Mouse (Mus musculus) frontal cortex, postnatal 36 days (tissue): ENCODE data around the gene Ankrd60.

Experiments used
- DNase-seq, 2 experiments: peaks; one replicate each; pipeline ENCODE4 v3.0.0; 2022; ENCODE audit warnings: low spot score in 2 of 2

Gene Ankrd60

GRCm38 (mm10) chr2:173584361-173584760, 6.2 kb upstream of the Ankrd60 start:
- no peak for DNase-seq

- DNase-seq, result peak in 1 of 2 experiments; percentile 20
These were observed 5.3 kb upstream of the Ankrd60 start for GRCm38 (mm10) chr2:173583455-173583854.

DNA sequence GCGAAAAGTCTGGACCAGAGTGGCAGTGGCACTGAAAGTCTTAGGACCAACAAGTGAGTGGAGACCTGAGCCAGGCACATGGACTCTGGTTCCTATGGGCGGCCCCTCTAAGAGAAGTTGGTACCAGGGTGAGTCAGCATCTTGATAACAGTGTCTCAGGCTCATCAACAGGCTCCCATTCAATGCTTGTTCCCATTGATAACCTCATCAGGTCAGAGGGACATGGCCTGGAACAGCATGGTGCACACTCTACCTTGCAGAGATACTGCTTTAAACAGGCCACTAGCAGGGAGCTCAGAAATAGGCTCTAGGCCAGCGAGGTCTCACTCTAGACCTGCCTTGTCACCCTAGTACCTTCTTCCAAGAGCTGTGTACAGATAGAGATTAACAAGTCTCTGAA, 4.7 kb upstream of the Ankrd60 start:
- no peak for DNase-seq

DNA sequence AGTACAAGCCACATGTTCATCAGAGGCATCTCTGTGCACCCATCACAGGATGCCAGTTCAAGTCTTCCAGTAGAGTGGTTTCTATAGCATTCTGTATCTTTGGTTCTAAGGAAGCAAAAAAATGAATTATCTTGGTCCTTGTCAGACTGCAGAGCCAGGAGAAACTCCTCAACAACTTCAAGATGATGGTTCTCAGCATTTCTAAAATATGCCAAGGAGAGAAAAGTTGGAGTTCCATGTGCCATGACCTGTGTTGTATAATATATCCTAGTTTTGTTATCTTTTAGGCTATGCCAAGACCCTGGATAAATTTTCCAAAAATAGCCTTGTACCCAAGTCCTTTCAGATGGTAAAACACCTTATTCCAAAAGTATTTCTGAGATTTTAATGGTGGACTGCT, 2.9 kb upstream of the Ankrd60 start:
- DNase-seq, result no peak

GRCm38 (mm10) chr2:173578595-173578994, 430 bp upstream of the Ankrd60 start:
- no peak for DNase-seq

GRCm38 (mm10) chr2:173564179-173564578, 14.0 kb downstream of the Ankrd60 start:
- DNase-seq, result no peak

GRCm38 (mm10) chr2:173563336-173563735, 14.8 kb downstream of the Ankrd60 start:
- DNase-seq, result peak in 1 of 2 experiments; percentile 44

DNA sequence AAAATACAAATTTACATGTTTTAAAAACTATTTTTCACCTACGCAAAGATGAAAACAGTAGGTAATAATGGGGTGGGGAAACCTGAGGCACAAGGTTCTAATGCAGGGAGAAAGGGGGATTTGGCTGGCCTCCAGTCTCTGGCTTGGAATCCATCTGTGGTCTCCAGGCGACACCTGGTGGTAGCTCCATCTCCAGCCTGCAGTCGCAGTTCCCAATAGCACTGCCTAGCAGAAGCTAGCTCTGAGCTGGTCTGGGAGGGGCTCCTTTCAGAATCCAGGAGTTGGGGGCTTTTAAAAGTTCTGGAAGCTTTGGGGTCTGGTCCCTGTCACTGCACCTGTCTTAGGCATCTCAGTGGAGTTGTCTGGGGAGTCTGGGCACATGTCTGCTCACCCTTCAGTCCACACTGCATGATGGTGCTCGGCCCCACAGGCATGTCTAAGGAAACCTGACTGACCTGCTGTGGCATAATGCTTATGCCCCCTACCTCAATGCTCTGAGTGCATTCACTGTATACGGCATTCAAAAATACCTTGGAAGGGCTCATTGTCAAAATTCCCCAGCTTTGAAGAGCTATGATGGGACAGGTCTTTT, 16.2 kb downstream of the Ankrd60 start:
- DNase-seq, result peak; percentile 75 to 79

DNA sequence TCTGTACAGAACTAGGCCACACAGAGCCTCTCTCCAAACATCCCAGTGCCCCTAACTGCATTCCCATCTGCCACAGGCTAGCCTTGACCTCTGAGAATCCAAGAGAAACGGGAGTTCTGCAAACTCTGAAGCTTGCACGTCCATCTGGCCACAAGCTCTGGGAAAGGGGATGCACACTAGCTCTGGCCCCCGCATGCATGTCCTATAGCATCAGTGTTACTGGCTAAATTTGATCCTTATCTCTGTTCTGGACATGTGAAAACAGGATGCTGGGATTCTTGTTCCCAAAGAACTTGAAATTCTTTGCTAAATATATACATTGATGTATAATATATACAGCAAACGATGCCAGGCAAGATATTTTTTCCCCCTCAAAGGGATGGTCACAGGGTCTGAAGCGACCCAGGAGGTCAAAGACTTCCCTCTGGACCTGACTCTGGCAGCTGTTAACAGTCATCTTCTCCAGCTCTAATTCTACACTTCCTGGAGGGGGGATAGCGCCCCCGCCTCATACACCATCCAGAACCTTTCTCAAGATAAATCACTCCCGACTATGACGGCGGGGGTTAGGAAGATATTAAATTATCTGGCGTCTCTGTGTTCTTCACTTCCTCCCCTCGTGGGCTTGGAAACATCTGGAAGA, 19.3 kb downstream of the Ankrd60 start:
- no peak for DNase-seq

GRCm38 (mm10) chr2:173553863-173554262, 24.3 kb downstream of the Ankrd60 start:
- no peak for DNase-seq

DNA sequence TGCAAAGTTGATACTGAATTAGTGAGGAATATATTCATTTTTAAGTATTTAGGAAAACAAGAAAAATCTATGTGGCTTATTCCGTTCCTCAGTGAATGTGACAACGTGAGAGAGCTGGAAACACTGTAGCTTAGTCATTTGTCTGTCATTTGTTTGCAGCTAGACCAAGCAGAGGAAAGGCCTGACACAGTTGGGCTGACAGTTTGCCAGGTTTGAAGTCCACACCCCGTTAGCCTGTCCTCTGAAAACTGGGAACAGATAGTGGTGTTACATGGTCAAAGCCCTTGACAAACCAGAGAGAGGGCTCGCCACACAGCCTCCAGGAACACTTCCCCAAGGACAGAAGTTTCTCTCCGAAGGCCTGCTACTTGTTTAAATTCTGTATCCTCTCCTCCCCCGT, 27.5 kb downstream of the Ankrd60 start:
- no peak for DNase-seq

DNA sequence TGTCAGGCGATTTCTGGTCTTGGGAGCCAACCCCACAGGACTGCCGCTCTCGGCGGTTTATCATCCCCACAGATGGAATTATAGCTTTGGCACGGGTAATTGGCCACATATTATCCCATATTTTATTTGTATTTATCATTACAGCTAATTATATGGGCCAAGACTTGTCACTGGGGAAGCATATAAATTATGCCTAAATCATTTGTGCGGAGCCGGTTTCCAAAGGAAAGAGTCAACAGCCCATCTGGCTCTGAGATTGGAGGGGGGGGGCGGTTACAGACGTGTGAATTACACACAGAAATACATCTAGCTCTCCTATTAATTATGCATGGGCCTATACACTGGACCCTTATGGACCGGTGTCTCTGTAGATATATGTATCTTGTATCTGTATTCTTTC, 28.9 kb downstream of the Ankrd60 start:
- DNase-seq, result no peak

DNA sequence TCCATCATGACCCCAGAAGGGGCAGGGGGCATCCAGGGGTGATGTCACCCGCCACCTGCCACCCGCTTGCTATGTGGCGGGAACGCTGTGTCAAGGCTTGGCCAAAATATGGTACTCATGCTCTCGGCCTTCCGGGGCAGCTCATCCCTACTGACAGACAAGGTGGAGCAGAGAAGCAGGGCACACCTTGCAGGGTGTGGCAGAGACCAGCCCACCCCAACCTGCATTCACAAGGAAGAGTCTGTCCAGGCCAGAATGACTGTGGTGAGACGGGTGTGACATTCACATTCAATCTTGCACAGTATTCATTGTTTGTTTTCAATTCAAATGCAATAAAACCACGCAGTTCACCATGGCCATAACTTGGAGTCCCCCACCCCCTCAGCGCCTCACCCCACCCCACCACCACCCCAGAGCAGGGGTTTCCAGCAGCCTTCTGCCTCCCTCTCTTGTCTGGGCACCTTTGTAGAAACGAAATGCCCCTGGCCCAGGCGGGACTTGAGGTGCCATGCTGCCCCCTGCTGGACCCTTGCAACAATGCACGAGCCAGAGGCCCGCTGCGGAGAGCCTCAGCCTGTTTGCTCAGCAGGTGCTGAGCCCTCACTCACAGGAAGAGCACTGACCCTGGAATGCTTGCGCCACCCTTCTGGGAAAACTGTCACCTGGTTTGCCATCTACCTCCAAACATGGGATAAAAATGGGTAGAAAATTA, 32.0 kb downstream of the Ankrd60 start:
- DNase-seq, result peak; percentile 80 to 83

- DNase-seq, result no peak
These were observed 35.4 kb downstream of the Ankrd60 start for GRCm38 (mm10) chr2:173542716-173543115.

DNA sequence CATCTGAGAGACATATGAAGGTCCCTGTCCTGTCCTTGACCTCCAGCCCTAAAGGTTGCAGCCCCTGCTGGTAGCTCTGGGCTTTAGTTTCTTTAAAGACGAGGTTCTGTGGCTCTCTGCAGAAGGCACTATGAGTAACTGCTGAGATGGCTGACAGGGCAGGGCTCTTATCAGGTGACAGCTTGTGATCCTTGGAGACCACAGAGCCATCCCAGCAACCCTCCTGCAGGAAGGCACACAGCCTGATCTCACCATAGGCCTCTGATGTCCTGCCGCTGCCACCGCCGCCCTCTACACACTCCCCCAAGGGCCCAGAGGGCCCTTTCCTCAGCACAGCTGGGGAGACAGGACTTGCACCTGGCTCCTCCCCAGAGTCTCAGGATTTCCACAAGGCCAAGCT, 36.4 kb downstream of the Ankrd60 start:
- DNase-seq, result no peak

GRCm38 (mm10) chr2:173539781-173540180, 38.4 kb downstream of the Ankrd60 start:
- no peak for DNase-seq

DNA sequence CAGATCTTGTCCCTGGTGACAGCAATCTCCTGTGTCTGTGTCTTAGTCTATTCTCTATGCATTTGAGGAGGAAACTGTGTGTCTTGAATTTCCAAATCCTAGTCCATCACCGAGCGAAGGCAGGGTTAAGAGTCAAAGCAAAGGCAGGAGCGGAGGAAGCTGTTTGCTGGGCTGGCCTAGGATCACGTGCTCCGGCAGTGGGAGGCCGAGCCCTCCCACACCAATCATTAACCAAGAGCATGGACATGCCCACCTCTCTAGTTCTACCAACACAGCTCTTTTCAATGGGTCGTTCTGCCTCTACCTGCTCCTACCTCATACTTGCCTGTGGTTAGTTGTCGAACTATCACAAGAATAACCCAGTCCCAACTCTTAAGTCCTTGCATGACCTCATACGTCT, 42.3 kb downstream of the Ankrd60 start:
- no peak for DNase-seq

GRCm38 (mm10) chr2:173535390-173535789, 42.8 kb downstream of the Ankrd60 start:
- no peak for DNase-seq

GRCm38 (mm10) chr2:173534581-173534980, 43.6 kb downstream of the Ankrd60 start:
- DNase-seq, result no peak

- no peak for DNase-seq
These were observed 45.3 kb downstream of the Ankrd60 start for GRCm38 (mm10) chr2:173532711-173533462.

GRCm38 (mm10) chr2:173528493-173528892, 49.7 kb downstream of the Ankrd60 start:
- DNase-seq, result no peak

GRCm38 (mm10) chr2:173522376-173522775, 55.8 kb downstream of the Ankrd60 start, which contains the start of gene 1700021F07Rik:
1700021F07Rik (plus strand) TSS chr2:173522586.
- no peak for DNase-seq
